Mouse (Mus musculus) C2C12 (cell line): ENCODE data around the gene Nfat5.

Source experiments
- CEBPB ChIP-seq: IDR thresholded peaks from one replicate; pipeline ENCODE4 v1.6.1; 2011; ENCODE audit warnings: low read depth, mild to moderate bottlenecking, control low read depth, moderate library complexity
- CTCF ChIP-seq: IDR thresholded peaks from one replicate; pipeline ENCODE4 v1.5.1; 2011; ENCODE audit not compliant: control insufficient read depth, insufficient read depth, insufficient read length
- MYOD1 ChIP-seq: IDR thresholded peaks from one replicate; pipeline ENCODE4 v1.6.1; 2011; ENCODE audit warnings: low read depth; ENCODE audit not compliant: control insufficient read depth, insufficient read length
- USF1 ChIP-seq: IDR thresholded peaks from one replicate; pipeline ENCODE4 v1.6.1; 2011; ENCODE audit warnings: low read depth, mild to moderate bottlenecking, control low read depth, moderate library complexity

DNA sequence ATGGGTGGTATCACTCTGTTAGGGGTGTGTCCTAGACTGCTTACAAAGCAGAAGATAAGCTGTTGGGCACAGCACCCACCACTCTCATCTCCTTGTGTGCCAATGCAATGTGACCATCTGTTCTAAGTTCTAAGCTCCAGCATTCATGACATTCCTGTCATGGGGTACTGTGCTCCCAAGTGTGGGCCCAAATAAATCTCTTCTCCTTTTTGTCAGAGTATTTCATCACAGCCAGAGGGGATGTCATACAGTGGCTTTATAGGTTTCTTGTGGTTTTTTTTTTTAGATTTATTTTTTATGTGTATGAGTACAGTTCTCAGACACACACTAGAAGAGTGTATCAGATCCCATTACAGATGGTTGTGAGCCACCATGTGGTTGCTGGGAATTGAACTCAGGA lies 24.1 kb upstream of the Nfat5 start:
- no peak for TF ChIP-seq CTCF
- TF ChIP-seq USF1, result no peak
- TF ChIP-seq MYOD1, result no peak
- peak; percentile 28 for TF ChIP-seq CEBPB
